Mouse (Mus musculus) left cerebral cortex, adult 18-20 months (tissue): ENCODE results near the gene Tas2r143. TPM values are rescaled to one million over a fixed set of nuclear protein-coding genes. Genes with fewer than 3 reads are reported as not detected.

ENCODE experiments used
- DNase-seq, 2 experiments: peaks; one replicate each; pipeline ENCODE4 v3.0.0; 2021 to 2022; ENCODE audit warnings: low spot score in 2 of 2, mixed read lengths in 1 of 2
- total RNA-seq, 2 experiments: library from RNA; stranded (reverse); gene quantifications; 2 replicates each; pipeline ENCODE4 v1.2.3; 2021

Gene Tas2r143
- total RNA-seq, 2 experiments from 2014 or later, result not detected

GRCm38 (mm10) chr6:42397041-42397657 is 2.9 kb upstream of the Tas2r143 start:
- no peak for DNase-seq

GRCm38 (mm10) chr6:42398285-42398684 is 1.8 kb upstream of the Tas2r143 start:
- DNase-seq, result no peak

- no peak for DNase-seq
These were observed 1.0 kb upstream of the Tas2r143 start for GRCm38 (mm10) chr6:42398998-42399397.

GRCm38 (mm10) chr6:42405134-42405533 is 5.1 kb downstream of the Tas2r143 start, which contains the start of gene Tas2r135:
Gene Tas2r135 (plus strand): TSS chr6:42405434.
- DNase-seq, result no peak

GRCm38 (mm10) chr6:42419443-42419842 is 19.4 kb downstream of the Tas2r143 start:
- DNase-seq, result no peak

GRCm38 (mm10) chr6:42421439-42421838 is 21.4 kb downstream of the Tas2r143 start:
- DNase-seq, result no peak

GRCm38 (mm10) chr6:42424472-42424871 is 24.4 kb downstream of the Tas2r143 start:
- no peak for DNase-seq

- no peak for DNase-seq
These were observed 26.3 kb downstream of the Tas2r143 start for GRCm38 (mm10) chr6:42426337-42426736.

GRCm38 (mm10) chr6:42433554-42433953 is 33.5 kb downstream of the Tas2r143 start:
- no peak for DNase-seq

- no peak for DNase-seq
These were observed 34.4 kb downstream of the Tas2r143 start, which contains the start of gene Tas2r126 for GRCm38 (mm10) chr6:42434446-42434845. Gene Tas2r126 (plus strand): TSS chr6:42434535.

GRCm38 (mm10) chr6:42435490-42435889 is 35.5 kb downstream of the Tas2r143 start:
- no peak for DNase-seq

- no peak for DNase-seq
These were observed 41.4 kb downstream of the Tas2r143 start for GRCm38 (mm10) chr6:42441395-42441794.

GRCm38 (mm10) chr6:42444491-42444890 is 44.5 kb downstream of the Tas2r143 start:
- no peak for DNase-seq

GRCm38 (mm10) chr6:42447381-42447780 is 47.3 kb downstream of the Tas2r143 start:
- DNase-seq, result no peak

Other genes with a start within 250 kb of the Tas2r143 start
- not detected for gene Tas2r144, start 184.9 kb upstream of the Tas2r143 start, total RNA-seq
- gene Gstk1, start 154.3 kb upstream of the Tas2r143 start, total RNA-seq, result 10 to 100 TPM; 11.0 to 14.9 TPM
- gene Tmem139, start 138.3 kb upstream of the Tas2r143 start, total RNA-seq, result not detected
- 10 to 100 TPM; 20.6 to 22.3 TPM for gene Casp2, start 135.3 kb upstream of the Tas2r143 start, total RNA-seq
- 1 to 10 TPM; 3.8 to 4.0 TPM for gene Clcn1, start 113.6 kb upstream of the Tas2r143 start, total RNA-seq
- 100 to 1,000 TPM; 115 to 123 TPM for gene Fam131b, start 75.6 kb upstream of the Tas2r143 start, total RNA-seq
- gene Zyx, start 50.6 kb upstream of the Tas2r143 start, total RNA-seq, result 10 to 100 TPM; 48.9 to 51.2 TPM
- under 1 TPM in 1 of 2 experiments, not detected in 1; 0.23 TPM for gene Epha1, start 27.0 kb upstream of the Tas2r143 start, total RNA-seq
- gene Tas2r135, start 5.2 kb downstream of the Tas2r143 start, total RNA-seq, result not detected
- gene Tas2r126, start 34.3 kb downstream of the Tas2r143 start, total RNA-seq, result not detected
- gene Olfr458, start 65.0 kb downstream of the Tas2r143 start, total RNA-seq, result not detected
- not detected for gene Olfr457, start 76.1 kb downstream of the Tas2r143 start, total RNA-seq
- gene Olfr456, start 87.0 kb downstream of the Tas2r143 start, total RNA-seq, result not detected
- not detected for gene Olfr455, start 147.3 kb downstream of the Tas2r143 start, total RNA-seq
- gene Tcaf3, start 197.5 kb downstream of the Tas2r143 start, total RNA-seq, result not detected
- gene Tcaf2, start 245.0 kb downstream of the Tas2r143 start, total RNA-seq, result 1 to 10 TPM in 1 of 2 experiments, under 1 TPM in 1; 0.91 to 1.6 TPM